Mouse (Mus musculus) hindbrain, embryonic 15.5 days (tissue): ENCODE data around the gene Zar1l. TPM values are rescaled to one million over a fixed set of nuclear protein-coding genes. Genes with fewer than 3 reads are reported as not detected.
"Not testable (repeated sequence)": the region's sequence is repeated elsewhere in the genome, so short reads cannot be mapped to it uniquely, and the experiment has no call there.

Source experiments
- ATAC-seq: fragments of 200-750 bp; cut with Nextera tagmentation; 2 replicates; pipeline ENCODE4 v1.8.0; 2017; ENCODE audit warnings: low read depth, moderate number of reproducible peaks, moderate TSS enrichment; ENCODE audit not compliant: low FRiP score
- H3K27ac ChIP-seq: fragments of 300-500 bp; sonication (generic); replicated peaks from 2 replicates; pipeline ENCODE4 v1.5.1; 2015; ENCODE audit warnings: mild to moderate bottlenecking, inconsistent platforms
- H3K27me3 ChIP-seq: fragments of 300-500 bp; sonication (generic); 2 replicates; pipeline ENCODE4 v1.6.1; 2015; ENCODE audit warnings: control low read depth, inconsistent platforms
- H3K36me3 ChIP-seq: fragments of 300-500 bp; sonication (generic); 2 replicates; pipeline ENCODE4 v1.6.1; 2015; ENCODE audit warnings: control low read depth, inconsistent platforms
- H3K4me1 ChIP-seq: fragments of 300-500 bp; sonication (generic); replicated peaks from 2 replicates; pipeline ENCODE4 v1.6.1; 2015; ENCODE audit warnings: control low read depth, inconsistent platforms
- H3K4me2 ChIP-seq: fragments of 300-500 bp; sonication (generic); 2 replicates; pipeline ENCODE4 v1.6.1; 2015; ENCODE audit warnings: moderate library complexity, mild to moderate bottlenecking, inconsistent platforms
- H3K4me3 ChIP-seq: fragments of 300-500 bp; sonication (generic); 2 replicates; pipeline ENCODE4 v1.5.1; 2015; ENCODE audit warnings: mild to moderate bottlenecking, inconsistent platforms
- H3K9ac ChIP-seq: fragments of 300-500 bp; sonication (generic); 2 replicates; pipeline ENCODE4 v1.6.1; 2015; ENCODE audit warnings: inconsistent platforms
- H3K9me3 ChIP-seq: fragments of 300-500 bp; sonication (generic); 2 replicates; pipeline ENCODE4 v1.6.1; 2016; ENCODE audit warnings: control low read depth, inconsistent platforms
- WGBS: fragments of 180-500 bp; shearing (Covaris S2); methylation state at CpG from one replicate; pipeline ENCODE4 v1.1.7; 2015; 5-methylcytosine and 5-hydroxymethylcytosine counted together
- polyA plus RNA-seq: library from polyadenylated mRNA; unstranded; fragments of >200 nt; fragmentation: Nextera tagmentation; extraction: Ambion mirVana; gene quantifications from 2 replicates; pipeline ENCODE4 v1.2.1, GENCODE M21; 2015

Gene Zar1l
- polyA plus RNA-seq, 1 experiment from 2014 or later, result not detected

- Histone ChIP-seq H3K27ac (peak within 1 kb of the TSS; percentile 73), H3K9ac (peak within 1 kb of the TSS; percentile 76), H3K9me3 (no peaks in the 10 kb centered on the region), H3K4me3 (peak within 1 kb of the TSS; percentile 69), H3K4me2 (peak within 1 kb of the TSS; percentile 65), H3K27me3 (no peaks in the 10 kb centered on the region), H3K36me3 (no peaks in the 10 kb centered on the region), H3K4me1 (peaks cover 13% of the 10 kb centered on the region)
- peak; percentile 94 for ATAC-seq
- WGBS, result 5% methylated on average over 63 of the region's 63 CpGs
Observed at GRCm38 (mm10) chr5:150521937-150522866, 4.2 kb upstream of the Zar1l start, which contains the start of gene Brca2. Gene Brca2 (plus strand): TSS chr5:150522630.

GRCm38 (mm10) chr5:150519551-150519950 is 1.6 kb upstream of the Zar1l start:
- WGBS, result 90% methylated on average over 1 of the region's 1 CpGs
- no peak overlapping the region for H3K4me2 ChIP-seq
- no peak for ATAC-seq
- H3K9ac ChIP-seq, result no peak overlapping the region
- no peaks in the 10 kb centered on the region for H3K36me3 ChIP-seq
- peaks cover 13% of the 10 kb centered on the region for H3K4me1 ChIP-seq
- no peaks in the 10 kb centered on the region for H3K27me3 ChIP-seq
- H3K4me3 ChIP-seq, result no peak overlapping the region
- no peak overlapping the region for H3K27ac ChIP-seq
- H3K9me3 ChIP-seq, result no peaks in the 10 kb centered on the region

GRCm38 (mm10) chr5:150514027-150514426 is 3.9 kb downstream of the Zar1l start:
- Histone ChIP-seq H3K4me2 (no peak overlapping the region), H3K9ac (no peak overlapping the region), H3K9me3 (no peaks in the 10 kb centered on the region), H3K27me3 (no peaks in the 10 kb centered on the region), H3K36me3 (no peaks in the 10 kb centered on the region), H3K27ac (no peak overlapping the region), H3K4me1 (no peaks in the 10 kb centered on the region), H3K4me3 (no peak overlapping the region)
- no peak for ATAC-seq
- WGBS, result 96% methylated on average over 1 of the region's 1 CpGs

GRCm38 (mm10) chr5:150513264-150513663 is 4.7 kb downstream of the Zar1l start:
- Histone ChIP-seq H3K27me3 (no peaks in the 10 kb centered on the region), H3K9ac (no peak overlapping the region), H3K4me1 (no peaks in the 10 kb centered on the region), H3K4me2 (no peak overlapping the region), H3K4me3 (no peak overlapping the region), H3K27ac (no peak overlapping the region), H3K36me3 (no peaks in the 10 kb centered on the region), H3K9me3 (no peaks in the 10 kb centered on the region)
- no peak for ATAC-seq
- WGBS, result 73% methylated on average over 4 of the region's 4 CpGs

- no peak overlapping the region for H3K27ac ChIP-seq
- no peak overlapping the region for H3K4me3 ChIP-seq
- H3K9ac ChIP-seq, result no peak overlapping the region
- no peaks in the 10 kb centered on the region for H3K36me3 ChIP-seq
- WGBS, result 91% methylated on average over 6 of the region's 6 CpGs
- no peaks in the 10 kb centered on the region for H3K4me1 ChIP-seq
- no peaks in the 10 kb centered on the region for H3K9me3 ChIP-seq
- ATAC-seq, result no peak
- no peaks in the 10 kb centered on the region for H3K27me3 ChIP-seq
- H3K4me2 ChIP-seq, result no peak overlapping the region
Observed at GRCm38 (mm10) chr5:150510451-150511225, 7.3 kb downstream of the Zar1l start.

- no peak for ATAC-seq
- no peak overlapping the region for H3K4me2 ChIP-seq
- H3K4me1 ChIP-seq, result no peaks in the 10 kb centered on the region
- H3K27me3 ChIP-seq, result no peaks in the 10 kb centered on the region
- no peak overlapping the region for H3K27ac ChIP-seq
- H3K4me3 ChIP-seq, result no peak overlapping the region
- 57% methylated on average over 6 of the region's 6 CpGs for WGBS
- H3K36me3 ChIP-seq, result peaks cover 61% of the 10 kb centered on the region
- H3K9me3 ChIP-seq, result peaks cover 5% of the 10 kb centered on the region; the same call in 1 of the 2 replicates
- no peak overlapping the region for H3K9ac ChIP-seq
Observed at GRCm38 (mm10) chr5:150495792-150496191, 22.2 kb downstream of the Zar1l start.

GRCm38 (mm10) chr5:150491573-150492173 is 26.3 kb downstream of the Zar1l start:
- not testable (repeated sequence) for H3K4me1 ChIP-seq, ATAC-seq, H3K4me3 ChIP-seq, H3K9me3 ChIP-seq, H3K4me2 ChIP-seq, H3K27ac ChIP-seq, H3K27me3 ChIP-seq, H3K9ac ChIP-seq
- WGBS, result 97% methylated on average over 4 of the region's 4 CpGs
- peaks cover 65% of the 10 kb centered on the region for H3K36me3 ChIP-seq

GRCm38 (mm10) chr5:150490821-150491220 is 27.1 kb downstream of the Zar1l start:
- H3K9ac ChIP-seq, result no peak overlapping the region
- H3K27me3 ChIP-seq, result no peaks in the 10 kb centered on the region
- ATAC-seq, result no peak
- peaks cover 57% of the 10 kb centered on the region for H3K36me3 ChIP-seq
- no peaks in the 10 kb centered on the region for H3K4me1 ChIP-seq
- H3K4me2 ChIP-seq, result no peak overlapping the region
- H3K4me3 ChIP-seq, result no peak overlapping the region
- H3K9me3 ChIP-seq, result peaks cover 5% of the 10 kb centered on the region; the same call in 1 of the 2 replicates
- 77% methylated on average over 8 of the region's 8 CpGs for WGBS
- no peak overlapping the region for H3K27ac ChIP-seq

GRCm38 (mm10) chr5:150490285-150490684 is 27.7 kb downstream of the Zar1l start:
- Histone ChIP-seq H3K27ac (no peak overlapping the region), H3K4me2 (no peak overlapping the region), H3K9me3 (peaks cover 5% of the 10 kb centered on the region; the same call in 1 of the 2 replicates), H3K27me3 (no peaks in the 10 kb centered on the region), H3K36me3 (peaks cover 58% of the 10 kb centered on the region), H3K4me3 (no peak overlapping the region), H3K4me1 (no peaks in the 10 kb centered on the region), H3K9ac (no peak overlapping the region)
- 86% methylated on average over 3 of the region's 3 CpGs for WGBS
- no peak for ATAC-seq

- H3K9ac ChIP-seq, result no peak overlapping the region
- H3K4me2 ChIP-seq, result no peak overlapping the region
- H3K36me3 ChIP-seq, result peaks cover 61% of the 10 kb centered on the region
- 67% methylated on average over 3 of the region's 3 CpGs for WGBS
- H3K27me3 ChIP-seq, result no peaks in the 10 kb centered on the region
- ATAC-seq, result no peak
- H3K4me3 ChIP-seq, result no peak overlapping the region
- H3K4me1 ChIP-seq, result no peaks in the 10 kb centered on the region
- no peak overlapping the region for H3K27ac ChIP-seq
- H3K9me3 ChIP-seq, result no peaks in the 10 kb centered on the region
Observed at GRCm38 (mm10) chr5:150485198-150485597, 32.8 kb downstream of the Zar1l start.

- H3K27ac ChIP-seq, result no peak overlapping the region
- WGBS, result 86% methylated on average over 4 of the region's 4 CpGs
- no peaks in the 10 kb centered on the region for H3K4me1 ChIP-seq
- H3K9ac ChIP-seq, result no peak overlapping the region
- H3K4me2 ChIP-seq, result no peak overlapping the region
- H3K27me3 ChIP-seq, result no peaks in the 10 kb centered on the region
- no peaks in the 10 kb centered on the region for H3K9me3 ChIP-seq
- ATAC-seq, result no peak
- no peak overlapping the region for H3K4me3 ChIP-seq
- peaks cover 52% of the 10 kb centered on the region for H3K36me3 ChIP-seq
Observed at GRCm38 (mm10) chr5:150478612-150479011, 39.4 kb downstream of the Zar1l start.

- Histone ChIP-seq H3K4me1 (no peaks in the 10 kb centered on the region), H3K36me3 (peaks cover 52% of the 10 kb centered on the region), H3K9ac (no peak overlapping the region), H3K27me3 (no peaks in the 10 kb centered on the region), H3K4me3 (no peak overlapping the region), H3K27ac (no peak overlapping the region), H3K4me2 (no peak overlapping the region), H3K9me3 (no peaks in the 10 kb centered on the region)
- WGBS, result 75% methylated on average over 4 of the region's 4 CpGs
- no peak for ATAC-seq
Observed at GRCm38 (mm10) chr5:150477364-150477763, 40.6 kb downstream of the Zar1l start.
